Comparison of ENCODE assay signal across 8 mouse cellular contexts in the genomic region with DNA sequence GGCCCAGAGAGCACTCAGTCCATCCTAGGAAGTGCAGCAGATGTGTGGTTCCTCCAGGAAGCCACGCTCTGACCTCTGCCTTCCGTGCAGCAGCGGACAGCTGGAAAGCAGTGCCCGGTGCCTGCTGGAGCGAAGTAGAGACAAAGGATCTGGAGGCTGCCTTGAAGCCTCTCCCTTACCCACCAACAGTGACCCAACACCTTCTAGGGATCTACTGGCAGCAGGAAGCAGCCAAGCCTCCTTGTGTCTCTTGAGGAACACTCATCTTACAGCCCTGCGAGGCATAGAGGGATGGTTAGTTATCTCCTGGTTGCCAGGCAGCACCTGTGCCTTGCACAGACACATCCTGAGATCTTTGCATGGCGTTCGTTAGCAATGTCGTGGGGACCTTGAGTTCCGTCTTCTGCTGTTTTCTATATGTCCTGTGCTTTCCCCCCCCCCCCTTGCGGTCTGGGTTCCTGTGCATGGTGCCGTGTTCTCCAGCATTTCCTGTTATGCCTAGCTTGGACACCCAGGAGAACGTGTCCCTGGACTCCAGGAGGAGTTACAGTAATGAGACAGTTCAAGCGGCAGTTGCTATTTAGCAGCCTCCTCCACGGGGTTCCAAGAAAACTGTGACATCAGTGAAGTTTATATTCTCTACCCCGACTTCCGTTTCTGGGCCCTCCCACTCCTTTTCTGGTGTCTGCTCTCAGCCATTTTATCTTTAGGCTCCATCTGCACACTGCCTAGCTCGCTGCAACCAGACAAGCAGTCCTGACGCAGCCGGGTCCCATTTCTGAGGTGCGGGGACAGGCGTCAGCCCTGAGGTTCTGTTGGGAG.
DNase-seq lines count a peak whose midpoint lies in the region; ATAC-seq lines count a peak whose summit lies in the region.

No protein-coding gene starts in this region.

- no peak for ATAC-seq in forebrain, embryonic 16.5 days
- peak; percentile 90 for ATAC-seq in inflammation-experienced regulatory T-cells, adult 6 months
- ATAC-seq in limb, embryonic 15.5 days (ENCODE audit: insufficient number of reproducible peaks, low FRiP score, low TSS enrichment, low read depth): no peak
- no peak for ATAC-seq in neural tube, embryonic 12.5 days (ENCODE audit: low FRiP score, low read depth)

- H3K4me3 ChIP-seq in forebrain, embryonic 16.5 days (replicated peaks; ENCODE audit: low read length): no peak overlapping the region
- H3K4me3 ChIP-seq in limb, embryonic 15.5 days: no peak overlapping the region
- H3K4me3 ChIP-seq in neural tube, embryonic 12.5 days: no peak overlapping the region

- 72% methylated on average over 22 of the region's 22 CpGs for WGBS in forebrain, embryonic 16.5 days
- WGBS in limb, embryonic 15.5 days: 66% methylated on average over 22 of the region's 22 CpGs
- 79% methylated on average over 22 of the region's 22 CpGs for WGBS in neural tube, embryonic 12.5 days

- H3K27me3 ChIP-seq in forebrain, embryonic 16.5 days (replicated peaks; ENCODE audit: control insufficient read depth, insufficient read depth, low read length): no peaks in the 10 kb centered on the region
- H3K27me3 ChIP-seq in limb, embryonic 15.5 days: no peaks in the 10 kb centered on the region
- H3K27me3 ChIP-seq in neural tube, embryonic 12.5 days (replicated peaks): no peaks in the 10 kb centered on the region

- DNase-seq in left cerebral cortex, adult 11 months (ENCODE audit: low spot score): peak; percentile 70
- DNase-seq in left cerebral cortex, postnatal 4 days: no peak
- DNase-seq in thymus, postnatal 36 days: peak; percentile 52 to 55
- no peak for DNase-seq in gastrocnemius, adult 8-10 months (ENCODE audit: low spot score in 2 of 2)

- no peaks in the 10 kb centered on the region for H3K9me3 ChIP-seq in forebrain, embryonic 16.5 days (ENCODE audit: control insufficient read depth, low read length)
- no peaks in the 10 kb centered on the region for H3K9me3 ChIP-seq in limb, embryonic 15.5 days
- no peaks in the 10 kb centered on the region for H3K9me3 ChIP-seq in neural tube, embryonic 12.5 days

- intact Hi-C loops in left cerebral cortex, postnatal 4 days (cut with DNase I): no loop called here

- peaks cover 13% of the 10 kb centered on the region for H3K4me1 ChIP-seq in forebrain, embryonic 16.5 days (replicated peaks; ENCODE audit: control insufficient read depth, insufficient read depth, low read length)
- peaks cover 38% of the 10 kb centered on the region for H3K4me1 ChIP-seq in limb, embryonic 15.5 days
- peaks cover 16% of the 10 kb centered on the region; the same call in 1 of the 2 replicates for H3K4me1 ChIP-seq in neural tube, embryonic 12.5 days

- H3K9ac ChIP-seq in forebrain, embryonic 16.5 days (replicated peaks; ENCODE audit: low read depth, low read length): 0 out of 2 replicates have a peak overlapping the region, but pooled peaks have one; percentile 5
- H3K9ac ChIP-seq in limb, embryonic 15.5 days: no peak overlapping the region
- H3K9ac ChIP-seq in neural tube, embryonic 12.5 days: no peak overlapping the region

- peak overlapping the region; percentile 3; the same call in 1 of the 2 replicates for H3K27ac ChIP-seq in forebrain, embryonic 16.5 days (ENCODE audit: low read length)
- H3K27ac ChIP-seq in limb, embryonic 15.5 days: peak overlapping the region; percentile 51; the same call in 1 of the 2 replicates
- H3K27ac ChIP-seq in neural tube, embryonic 12.5 days: no peak overlapping the region

- no peaks in the 10 kb centered on the region for H3K36me3 ChIP-seq in forebrain, embryonic 16.5 days (ENCODE audit: control insufficient read depth, insufficient read depth)
- H3K36me3 ChIP-seq in limb, embryonic 15.5 days: no peaks in the 10 kb centered on the region
- no peaks in the 10 kb centered on the region for H3K36me3 ChIP-seq in neural tube, embryonic 12.5 days

- H3K4me2 ChIP-seq in forebrain, embryonic 16.5 days (ENCODE audit: low read length): no peak overlapping the region
- no peak overlapping the region for H3K4me2 ChIP-seq in limb, embryonic 15.5 days
- 0 out of 2 replicates have a peak overlapping the region, but pooled peaks have one; percentile 0 for H3K4me2 ChIP-seq in neural tube, embryonic 12.5 days (replicated peaks)

Comparison
In these comparisons a context has a peak if more than half of its experiments do, and no peak if none do; other contexts are left out.
1. DNase-seq: peak in left cerebral cortex, adult 11 months (single experiment) and thymus, postnatal 36 days (2 of 2); none in left cerebral cortex, postnatal 4 days (single experiment) and gastrocnemius, adult 8-10 months (0 of 2).